Mouse (Mus musculus): ENCODE measurements around the gene Srp72. TPM values are rescaled to one million over a fixed set of nuclear protein-coding genes. Genes with fewer than 3 reads are reported as not detected.

Srp72 gene
- total RNA-seq, 1 experiment, result 67.0 TPM

DNA sequence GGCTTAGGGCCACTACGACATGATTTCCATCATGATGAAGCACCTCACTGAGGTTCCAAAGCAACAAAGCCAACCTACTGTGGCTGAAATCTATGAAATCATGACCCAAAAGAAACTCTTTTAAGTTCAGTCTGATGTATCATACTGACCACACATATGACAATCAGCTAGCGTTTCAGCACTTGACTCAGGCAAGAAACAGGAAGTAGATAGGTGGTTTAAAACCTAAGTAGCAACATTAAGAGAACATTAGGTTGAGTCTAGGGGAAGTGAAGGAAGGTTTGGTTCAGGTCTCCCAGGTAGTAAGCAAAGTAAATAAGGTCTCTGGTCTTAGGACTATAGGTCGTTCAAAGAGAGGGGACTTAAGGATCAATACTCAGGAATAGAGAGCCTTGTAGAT is 995 bp upstream of the Srp72 start:
- Histone ChIP-seq H3K4me3 (ENCODE audit: insufficient read depth in 1 of 2, low read depth in 1 of 2, low read length in 2 of 2, poor library complexity in 1 of 2, severe bottlenecking in 1 of 2) (peak overlapping the region in 1 of 2 experiments; percentile 94; a peak in 2 of 4 replicates), H3K4me1 (ENCODE audit: control insufficient read depth in 2 of 2, insufficient read depth in 2 of 2, low read length in 2 of 2, poor library complexity in 1 of 2) (0 out of 4 replicates have a peak, but pooled peaks cover 0 to 5% of the 10 kb centered on the region in 2 experiments), H3K9me3 (ENCODE audit: control insufficient read depth, insufficient read depth, low read depth, low read length) (no peaks in the 10 kb centered on the region), H3K36me3 (ENCODE audit: control insufficient read depth, insufficient read depth, low read length, poor library complexity, severe bottlenecking) (peaks cover 9% of the 10 kb centered on the region), H3K27ac (ENCODE audit: insufficient read depth, low read depth, low read length, poor library complexity, severe bottlenecking) (no peak overlapping the region), H3K9ac (ENCODE audit: insufficient read depth, low read depth, low read length, poor library complexity, severe bottlenecking) (no peak overlapping the region)
- DNase-seq (ENCODE audit: low read depth, low spot score), result no peak
- in situ Hi-C loops (cut with MboI; ENCODE audit: low sequenced_read_pairs in 2 of 2, unreplicated experiment in 2 of 2), result no loop called here
- no peak for TF ChIP-seq ZNF384 (IDR thresholded peaks at IDR 0.05; ENCODE audit: low read depth, low read length)

DNA sequence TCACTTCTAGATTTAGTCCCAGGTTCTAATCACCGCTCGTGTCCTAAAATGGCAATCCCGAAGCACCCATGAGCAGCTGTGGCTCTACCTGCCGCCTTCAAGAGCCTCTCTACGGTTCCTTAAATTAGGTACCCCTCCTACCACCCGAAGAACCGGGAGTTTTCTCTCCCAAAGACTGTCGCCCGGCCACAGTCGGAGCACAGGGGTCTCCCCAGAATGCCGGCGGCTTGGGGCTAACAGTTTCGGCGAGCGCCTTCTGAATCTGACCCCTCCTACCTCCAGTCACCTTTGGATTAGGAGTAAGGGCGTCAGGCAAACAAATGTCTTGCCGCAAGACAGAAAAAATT is 303 bp upstream of the Srp72 start:
- in situ Hi-C loops (cut with MboI; ENCODE audit: low sequenced_read_pairs in 2 of 2, unreplicated experiment in 2 of 2), result no loop called here
- no peak overlapping the region for H3K27ac ChIP-seq (ENCODE audit: insufficient read depth, low read depth, low read length, poor library complexity, severe bottlenecking)

GRCm38 (mm10) chr5:76975736-76976135 is 1.3 kb downstream of the Srp72 start:
- in situ Hi-C loops (cut with MboI; ENCODE audit: low sequenced_read_pairs in 2 of 2, unreplicated experiment in 2 of 2), result no loop called here
- Histone ChIP-seq H3K36me3 (ENCODE audit: control insufficient read depth, insufficient read depth, low read length, poor library complexity, severe bottlenecking) (peaks cover 8% of the 10 kb centered on the region), H3K4me3 (ENCODE audit: insufficient read depth in 1 of 2, low read depth in 1 of 2, low read length in 2 of 2, poor library complexity in 1 of 2, severe bottlenecking in 1 of 2) (peak overlapping the region; percentile 94 to 99; a peak in 3 of 4 replicates), H3K9ac (ENCODE audit: insufficient read depth, low read depth, low read length, poor library complexity, severe bottlenecking) (no peak overlapping the region; the same call in 1 of the 2 replicates), H3K4me1 (ENCODE audit: control insufficient read depth in 2 of 2, insufficient read depth in 2 of 2, low read length in 2 of 2, poor library complexity in 1 of 2) (0 out of 4 replicates have a peak, but pooled peaks cover 0 to 5% of the 10 kb centered on the region in 2 experiments), H3K27ac (ENCODE audit: insufficient read depth, low read depth, low read length, poor library complexity, severe bottlenecking) (no peak overlapping the region), H3K9me3 (ENCODE audit: control insufficient read depth, insufficient read depth, low read depth, low read length) (no peaks in the 10 kb centered on the region)
- DNase-seq (ENCODE audit: low read depth, low spot score), result no peak
- TF ChIP-seq ZC3H11A (IDR thresholded peaks at IDR 0.05; ENCODE audit: borderline replicate concordance, low read depth, low read length) (no peak), ZNF384 (IDR thresholded peaks at IDR 0.05; ENCODE audit: low read depth, low read length) (no peak), CHD2 (IDR thresholded peaks at IDR 0.05; ENCODE audit: low read depth, low read length) (no peak), MAFK (IDR thresholded peaks at IDR 0.05; ENCODE audit: insufficient read depth, low read depth, low read length) (no peak), HCFC1 (IDR thresholded peaks at IDR 0.05; ENCODE audit: borderline replicate concordance, insufficient read depth, low read length) (no peak)

More for the DNA sequence above, 303 bp upstream of the Srp72 start:
- Histone ChIP-seq H3K36me3 (ENCODE audit: control insufficient read depth, insufficient read depth, low read length, poor library complexity, severe bottlenecking) (peaks cover 3% of the 10 kb centered on the region), H3K9ac (ENCODE audit: insufficient read depth, low read depth, low read length, poor library complexity, severe bottlenecking) (peak overlapping the region; percentile 63; the same call in 1 of the 2 replicates), H3K4me1 (ENCODE audit: control insufficient read depth in 2 of 2, insufficient read depth in 2 of 2, low read length in 2 of 2, poor library complexity in 1 of 2) (0 out of 4 replicates have a peak, but pooled peaks cover 0 to 5% of the 10 kb centered on the region in 2 experiments), H3K4me3 (ENCODE audit: insufficient read depth in 1 of 2, low read depth in 1 of 2, low read length in 2 of 2, poor library complexity in 1 of 2, severe bottlenecking in 1 of 2) (peak overlapping the region; percentile 94 to 99), H3K9me3 (ENCODE audit: control insufficient read depth, insufficient read depth, low read depth, low read length) (no peaks in the 10 kb centered on the region)
- no peak for DNase-seq (ENCODE audit: low read depth, low spot score)
- TF ChIP-seq ZC3H11A (IDR thresholded peaks at IDR 0.05; ENCODE audit: borderline replicate concordance, low read depth, low read length), result no peak
- TF ChIP-seq MAFK (IDR thresholded peaks at IDR 0.05; ENCODE audit: insufficient read depth, low read depth, low read length), result no peak
- TF ChIP-seq ZNF384 (IDR thresholded peaks at IDR 0.05; ENCODE audit: low read depth, low read length), result no peak
- TF ChIP-seq CHD2 (IDR thresholded peaks at IDR 0.05; ENCODE audit: low read depth, low read length), result no peak
- no peak for TF ChIP-seq HCFC1 (IDR thresholded peaks at IDR 0.05; ENCODE audit: borderline replicate concordance, insufficient read depth, low read length)

DNA sequence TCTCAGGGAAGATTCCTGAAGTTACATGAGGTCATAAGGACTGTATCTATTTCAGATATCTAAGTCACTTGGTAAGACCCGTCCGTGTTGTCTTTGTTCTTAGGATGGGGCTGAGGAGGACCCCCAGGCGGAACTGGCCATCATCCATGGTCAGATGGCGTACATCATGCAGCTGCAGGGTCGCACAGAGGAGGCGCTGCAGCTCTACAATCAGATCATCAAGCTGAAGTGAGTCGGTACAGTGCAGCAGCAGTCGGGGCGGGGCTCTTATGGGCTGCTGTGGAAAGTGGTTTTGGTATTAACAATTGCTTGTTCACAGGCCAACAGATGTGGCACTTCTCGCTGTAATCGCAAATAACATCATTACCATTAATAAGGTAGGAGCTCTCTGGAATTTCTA is 9.5 kb downstream of the Srp72 start:
- H3K27ac ChIP-seq (ENCODE audit: insufficient read depth, low read depth, low read length, poor library complexity, severe bottlenecking), result no peak overlapping the region
- H3K4me3 ChIP-seq (ENCODE audit: insufficient read depth in 1 of 2, low read depth in 1 of 2, low read length in 2 of 2, poor library complexity in 1 of 2, severe bottlenecking in 1 of 2), result no peak overlapping the region
- no peaks in the 10 kb centered on the region for H3K4me1 ChIP-seq (ENCODE audit: control insufficient read depth in 2 of 2, insufficient read depth in 2 of 2, low read length in 2 of 2, poor library complexity in 1 of 2)
- no peak for DNase-seq (ENCODE audit: low read depth, low spot score)
- in situ Hi-C loops (cut with MboI; ENCODE audit: low sequenced_read_pairs in 2 of 2, unreplicated experiment in 2 of 2), result no loop called here
- H3K9ac ChIP-seq (ENCODE audit: insufficient read depth, low read depth, low read length, poor library complexity, severe bottlenecking), result no peak overlapping the region
- H3K36me3 ChIP-seq (ENCODE audit: control insufficient read depth, insufficient read depth, low read length, poor library complexity, severe bottlenecking), result peaks cover 28% of the 10 kb centered on the region
- TF ChIP-seq ZC3H11A (IDR thresholded peaks at IDR 0.05; ENCODE audit: borderline replicate concordance, low read depth, low read length) (no peak), ZNF384 (IDR thresholded peaks at IDR 0.05; ENCODE audit: low read depth, low read length) (no peak)
- no peaks in the 10 kb centered on the region for H3K9me3 ChIP-seq (ENCODE audit: control insufficient read depth, insufficient read depth, low read depth, low read length)

- Histone ChIP-seq H3K9me3 (ENCODE audit: control insufficient read depth, insufficient read depth, low read depth, low read length) (no peaks in the 10 kb centered on the region), H3K4me3 (ENCODE audit: insufficient read depth in 1 of 2, low read depth in 1 of 2, low read length in 2 of 2, poor library complexity in 1 of 2, severe bottlenecking in 1 of 2) (no peak overlapping the region), H3K9ac (ENCODE audit: insufficient read depth, low read depth, low read length, poor library complexity, severe bottlenecking) (no peak overlapping the region), H3K27ac (ENCODE audit: insufficient read depth, low read depth, low read length, poor library complexity, severe bottlenecking) (no peak overlapping the region), H3K36me3 (ENCODE audit: control insufficient read depth, insufficient read depth, low read length, poor library complexity, severe bottlenecking) (peaks cover 17% of the 10 kb centered on the region), H3K4me1 (ENCODE audit: control insufficient read depth in 2 of 2, insufficient read depth in 2 of 2, low read length in 2 of 2, poor library complexity in 1 of 2) (no peaks in the 10 kb centered on the region)
- DNase-seq (ENCODE audit: low read depth, low spot score), result no peak
- TF ChIP-seq CHD2 (IDR thresholded peaks at IDR 0.05; ENCODE audit: low read depth, low read length), result no peak
- TF ChIP-seq ZNF384 (IDR thresholded peaks at IDR 0.05; ENCODE audit: low read depth, low read length), result no peak
- no peak for TF ChIP-seq MAFK (IDR thresholded peaks at IDR 0.05; ENCODE audit: insufficient read depth, low read depth, low read length)
- TF ChIP-seq ZC3H11A (IDR thresholded peaks at IDR 0.05; ENCODE audit: borderline replicate concordance, low read depth, low read length), result no peak
- TF ChIP-seq HCFC1 (IDR thresholded peaks at IDR 0.05; ENCODE audit: borderline replicate concordance, insufficient read depth, low read length), result no peak
- in situ Hi-C loops (cut with MboI; ENCODE audit: low sequenced_read_pairs in 2 of 2, unreplicated experiment in 2 of 2), result loop anchor here in 1 of 2 experiments (10.0 kb wide), 1 partner anchor 224 kb away; the partner anchor contains the start of gene Spink2
Measured at GRCm38 (mm10) chr5:76990789-76991188, 16.3 kb downstream of the Srp72 start.

All from ES-E14 (cell line).